In genomic region chr2:35260291-35260690, GRCm38 (mm10) we compare ENCODE assay signal across 21 mouse cellular contexts. TPM values are rescaled to one million over a fixed set of nuclear protein-coding genes. Genes with fewer than 3 reads are reported as not detected.
DNase-seq lines count a peak whose midpoint lies in the region; ATAC-seq and TF ChIP-seq lines count a peak whose summit lies in the region.
"Had no signal": no experiment of that assay in that cellular context is flagged by ENCODE, and none has a peak within 500 bp of the region (broad histone marks: within the 10 kb centered on the region; RNA-seq: fewer than 3 reads in every experiment).

No protein-coding gene starts in this region.

- whole genome bisulfite sequencing in heart, embryonic 15.5 days, result 32% methylated on average over 1 of the region's 1 CpGs
- 66% methylated on average over 1 of the region's 1 CpGs for WGBS in lung, embryonic 16.5 days
- WGBS in embryonic facial prominence, embryonic 14.5 days, result 46% methylated on average over 1 of the region's 1 CpGs
- 79% methylated on average over 1 of the region's 1 CpGs for WGBS in hindbrain, embryonic 10.5 days

- no peak overlapping the region for H3K4me3 ChIP-seq in heart, embryonic 15.5 days
- no peak overlapping the region for H3K4me3 ChIP-seq in lung, embryonic 16.5 days (ENCODE audit: low read length)
- H3K4me3 ChIP-seq in embryonic facial prominence, embryonic 14.5 days (ENCODE audit: low read depth, low read length), result no peak overlapping the region
- H3K4me3 ChIP-seq in myocyte, result no peak overlapping the region
- no peak overlapping the region for H3K4me3 ChIP-seq in hindbrain, embryonic 10.5 days
- H3K4me3 ChIP-seq: hindbrain, embryonic 12.5 days; limb, embryonic 12.5 days; liver, embryonic 15.5 days; midbrain, embryonic 12.5 days had no signal

- peaks cover 79% of the 10 kb centered on the region for H3K79me2 ChIP-seq in myocyte (ENCODE audit: control insufficient read depth, insufficient read depth)

- H3K27ac ChIP-seq in heart, embryonic 15.5 days, result peak overlapping the region; percentile 90
- peak overlapping the region; percentile 78; the same call in 1 of the 2 replicates for H3K27ac ChIP-seq in lung, embryonic 16.5 days (ENCODE audit: low read length)
- peak overlapping the region; percentile 76 for H3K27ac ChIP-seq in embryonic facial prominence, embryonic 14.5 days (replicated peaks; ENCODE audit: low read depth, low read length)
- H3K27ac ChIP-seq in hindbrain, embryonic 10.5 days, result no peak overlapping the region
- H3K27ac ChIP-seq: hindbrain, embryonic 12.5 days; liver, embryonic 15.5 days; midbrain, embryonic 12.5 days had no signal

- H3K9ac ChIP-seq in heart, embryonic 15.5 days, result no peak overlapping the region
- H3K9ac ChIP-seq in lung, embryonic 16.5 days (ENCODE audit: low read length), result no peak overlapping the region
- no peak overlapping the region for H3K9ac ChIP-seq in embryonic facial prominence, embryonic 14.5 days (ENCODE audit: low read depth, low read length)
- H3K9ac ChIP-seq: hindbrain, embryonic 12.5 days; limb, embryonic 12.5 days; liver, embryonic 15.5 days; midbrain, embryonic 12.5 days had no signal

- no peaks in the 10 kb centered on the region for H3K27me3 ChIP-seq in heart, embryonic 15.5 days
- no peaks in the 10 kb centered on the region for H3K27me3 ChIP-seq in lung, embryonic 16.5 days (ENCODE audit: control insufficient read depth, insufficient read depth, low read depth, low read length)
- no peaks in the 10 kb centered on the region for H3K27me3 ChIP-seq in embryonic facial prominence, embryonic 14.5 days (replicated peaks; ENCODE audit: control insufficient read depth, insufficient read depth, low read length)
- no peaks in the 10 kb centered on the region for H3K27me3 ChIP-seq in myocyte (ENCODE audit: control insufficient read depth, insufficient read depth, insufficient read length)
- H3K27me3 ChIP-seq in hindbrain, embryonic 10.5 days (ENCODE audit: insufficient read depth, poor library complexity, severe bottlenecking), result peaks cover 40% of the 10 kb centered on the region

- no peaks in the 10 kb centered on the region for H3K36me3 ChIP-seq in heart, embryonic 15.5 days
- no peaks in the 10 kb centered on the region for H3K36me3 ChIP-seq in lung, embryonic 16.5 days (ENCODE audit: control insufficient read depth, insufficient read depth, low read length)
- no peaks in the 10 kb centered on the region for H3K36me3 ChIP-seq in embryonic facial prominence, embryonic 14.5 days (ENCODE audit: control insufficient read depth, insufficient read depth, low read length)
- H3K36me3 ChIP-seq in myocyte (ENCODE audit: control insufficient read depth, insufficient read depth), result peaks cover 5% of the 10 kb centered on the region
- no peaks in the 10 kb centered on the region for H3K36me3 ChIP-seq in hindbrain, embryonic 10.5 days
- H3K36me3 ChIP-seq: G1E; hindbrain, embryonic 12.5 days; limb, embryonic 12.5 days; liver, embryonic 15.5 days; midbrain, embryonic 12.5 days had no signal

- H3K4me1 ChIP-seq in heart, embryonic 15.5 days (replicated peaks), result peaks cover 63% of the 10 kb centered on the region
- H3K4me1 ChIP-seq in lung, embryonic 16.5 days (replicated peaks; ENCODE audit: control insufficient read depth, insufficient read depth, low read length), result peaks cover 35% of the 10 kb centered on the region
- peaks cover 59% of the 10 kb centered on the region for H3K4me1 ChIP-seq in embryonic facial prominence, embryonic 14.5 days (ENCODE audit: control insufficient read depth, insufficient read depth, low read length)
- peaks cover 32% of the 10 kb centered on the region for H3K4me1 ChIP-seq in hindbrain, embryonic 10.5 days (replicated peaks)

- no peaks in the 10 kb centered on the region for H3K9me3 ChIP-seq in heart, embryonic 15.5 days (replicated peaks)
- no peaks in the 10 kb centered on the region for H3K9me3 ChIP-seq in lung, embryonic 16.5 days (ENCODE audit: control insufficient read depth, low read length)
- H3K9me3 ChIP-seq in embryonic facial prominence, embryonic 14.5 days (ENCODE audit: control insufficient read depth, low read length), result no peaks in the 10 kb centered on the region
- H3K9me3 ChIP-seq in hindbrain, embryonic 10.5 days, result no peaks in the 10 kb centered on the region
- H3K9me3 ChIP-seq: G1E; hindbrain, embryonic 12.5 days; limb, embryonic 12.5 days; liver, embryonic 15.5 days; midbrain, embryonic 12.5 days had no signal

- TF ChIP-seq POLR2A in myocyte (IDR thresholded peaks at IDR 0.05; ENCODE audit: insufficient read length, low read depth), result no peak

- H3ac ChIP-seq in myocyte (ENCODE audit: control insufficient read depth, insufficient read length), result no peak overlapping the region

- no peak for DNase-seq in heart, adult 9 months (ENCODE audit: low spot score in 2 of 2)
- DNase-seq in lung, postnatal 4 days, result no peak
- DNase-seq in embryonic facial prominence, embryonic 14.5 days (ENCODE audit: low spot score), result peak; percentile 72
- no peak for DNase-seq in hindbrain, embryonic 10.5 days (ENCODE audit: low spot score)
- DNase-seq: adrenal gland, adult 2 months; cerebellum, adult 18-20 months; gastrocnemius, postnatal 36 days; kidney, adult 11 months; kidney, postnatal 25 days; layer of hippocampus, adult 9-11 months; right cerebral cortex, postnatal 25 days had no signal

- no peak for ATAC-seq in heart, embryonic 15.5 days (replicated peaks; ENCODE audit: insufficient number of reproducible peaks, insufficient read depth, low FRiP score, low read depth)
- no peak for ATAC-seq in lung, embryonic 16.5 days (ENCODE audit: low read depth)
- no peak for ATAC-seq in embryonic facial prominence, embryonic 14.5 days (ENCODE audit: low read depth)
- no peak for ATAC-seq in inflammation-experienced regulatory T-cells, adult 6 months
- ATAC-seq: forebrain, embryonic 14.5 days had no signal

- peak overlapping the region; percentile 87; the same call in 1 of the 2 replicates for H3K4me2 ChIP-seq in heart, embryonic 15.5 days
- H3K4me2 ChIP-seq in lung, embryonic 16.5 days (ENCODE audit: low read depth, low read length), result no peak overlapping the region
- H3K4me2 ChIP-seq in embryonic facial prominence, embryonic 14.5 days (ENCODE audit: low read depth, low read length), result peak overlapping the region; percentile 92
- H3K4me2 ChIP-seq in myocyte (ENCODE audit: low read depth), result peak overlapping the region; percentile 79
- H3K4me2 ChIP-seq: hindbrain, embryonic 12.5 days; limb, embryonic 12.5 days; liver, embryonic 15.5 days; midbrain, embryonic 12.5 days had no signal

TF ChIP-seq in myocyte, 11 proteins besides CTCF, POLR2A, EP300 and RAD21:
- no peak for TF ChIP-seq REST (IDR thresholded peaks at IDR 0.05; ENCODE audit: insufficient read depth, insufficient read length)
- TF ChIP-seq MAX (IDR thresholded peaks at IDR 0.05; ENCODE audit: low read depth), result no peak
- no peak for TF ChIP-seq SRF (IDR thresholded peaks at IDR 0.05; ENCODE audit: control insufficient read depth, insufficient read length, low read depth)
- no peak for TF ChIP-seq E2F4 (IDR thresholded peaks at IDR 0.05; ENCODE audit: insufficient read depth)
- TF ChIP-seq CEBPB (IDR thresholded peaks at IDR 0.05; ENCODE audit: insufficient read depth, poor library complexity, severe bottlenecking), result no peak
- TF ChIP-seq TCF12 (IDR thresholded peaks at IDR 0.05; ENCODE audit: insufficient read depth, poor library complexity, severe bottlenecking), result no peak
- no peak for TF ChIP-seq TCF3 (IDR thresholded peaks at IDR 0.05; ENCODE audit: insufficient read length, low read depth)
- TF ChIP-seq POLR2AphosphoS2 (IDR thresholded peaks at IDR 0.05; ENCODE audit: insufficient read length, low read depth), result no peak
- TF ChIP-seq MYOG (IDR thresholded peaks at IDR 0.05; ENCODE audit: control insufficient read depth in 1 of 3, insufficient read depth in 1 of 3, insufficient read length in 2 of 3, low read depth in 2 of 3), result no peak
- no peak for TF ChIP-seq USF1 (IDR thresholded peaks at IDR 0.05; ENCODE audit: low read depth)
- TF ChIP-seq MYOD1 (IDR thresholded peaks at IDR 0.05; ENCODE audit: control insufficient read depth in 1 of 3, insufficient read length in 2 of 3, low read depth in 2 of 3), result no peak
TF ChIP-seq in myocyte: peak in this region for 0.

RNA-seq across cellular contexts. Expression of gene Gsn, which starts 4.1 kb away (rescaled TPM):
- polyA plus RNA-seq in heart, embryonic 15.5 days (2015; fragmentation: Nextera tagmentation; extraction: Ambion mirVana), result 321 and 325 TPM in 2 replicates
- 241 and 277 TPM in 2 replicates for polyA plus RNA-seq in lung, embryonic 16.5 days (2015; fragmentation: Nextera tagmentation; extraction: Ambion mirVana)
- 359 and 397 TPM in 2 replicates for polyA plus RNA-seq in embryonic facial prominence, embryonic 14.5 days (2014; fragmentation: Nextera tagmentation; extraction: Ambion mirVana)
- 282 TPM for polyA plus RNA-seq in myocyte (2012; fragmentation: generic; extraction: Trizol)
- 10 to 100 TPM; 16.2 to 28.8 (median 25.4) TPM for polyA plus RNA-seq in inflammation-experienced regulatory T-cells, adult 6 months (2017; shearing (Covaris generic))
- 20.4 and 33.7 TPM in 2 replicates for polyA plus RNA-seq in hindbrain, embryonic 10.5 days (2016; fragmentation: Nextera tagmentation; extraction: Ambion mirVana)

RNA-seq across cellular contexts. Expression of gene Rab14, which starts 59.4 kb away (rescaled TPM):
- polyA plus RNA-seq in heart, embryonic 15.5 days (2015; fragmentation: Nextera tagmentation; extraction: Ambion mirVana), result 238 and 318 TPM in 2 replicates
- 349 and 387 TPM in 2 replicates for polyA plus RNA-seq in lung, embryonic 16.5 days (2015; fragmentation: Nextera tagmentation; extraction: Ambion mirVana)
- 278 and 298 TPM in 2 replicates for polyA plus RNA-seq in embryonic facial prominence, embryonic 14.5 days (2014; fragmentation: Nextera tagmentation; extraction: Ambion mirVana)
- polyA plus RNA-seq in myocyte (2012; fragmentation: generic; extraction: Trizol), result 102 TPM
- 100 to 1,000 TPM; 103 to 133 (median 130) TPM for polyA plus RNA-seq in inflammation-experienced regulatory T-cells, adult 6 months (2017; shearing (Covaris generic))
- polyA plus RNA-seq in hindbrain, embryonic 10.5 days (2016; fragmentation: Nextera tagmentation; extraction: Ambion mirVana), result 254 and 286 TPM in 2 replicates
